Mouse (Mus musculus) layer of hippocampus, postnatal 10 days (tissue): ENCODE data around the gene Acd. TPM values are rescaled to one million over a fixed set of nuclear protein-coding genes. Genes with fewer than 3 reads are reported as not detected.
A peak's percentile ranks its signal among the peaks of the same experiment; 100 is the strongest.

Experiments
- DNase-seq, 2 experiments: peaks; one replicate each; pipeline ENCODE4 v3.0.0; 2021; ENCODE audit warnings: low spot score in 2 of 2
- total RNA-seq, 2 experiments: library from RNA; stranded (reverse); gene quantifications; 2 replicates each; pipeline ENCODE4 v1.2.3; 2021

The Acd gene
- total RNA-seq, 2 experiments from 2014 or later: 45.4 to 49.4 TPM

- DNase-seq: no peak
Observed at GRCm38 (mm10) chr8:105702731-105703415, 2.0 kb upstream of the Acd start.

- DNase-seq: no peak
Observed at GRCm38 (mm10) chr8:105702001-105702401, 1.1 kb upstream of the Acd start.

GRCm38 (mm10) chr8:105700566-105700965 lies 336 bp downstream of the Acd start:
- peak in 1 of 2 experiments; percentile 54 for DNase-seq

- DNase-seq: no peak
Observed at GRCm38 (mm10) chr8:105699488-105700215, 1.2 kb downstream of the Acd start.

- no peak for DNase-seq
Observed at GRCm38 (mm10) chr8:105698734-105699133, 2.2 kb downstream of the Acd start.

- DNase-seq: no peak
Observed at GRCm38 (mm10) chr8:105697196-105697780, 3.6 kb downstream of the Acd start.

- no peak for DNase-seq
Observed at GRCm38 (mm10) chr8:105695080-105695780, 5.7 kb downstream of the Acd start.

- peak; percentile 63 to 64 for DNase-seq
Observed at GRCm38 (mm10) chr8:105694051-105694799, 6.7 kb downstream of the Acd start.

- peak; percentile 82 to 85 for DNase-seq
Observed at GRCm38 (mm10) chr8:105693648-105694047, 7.3 kb downstream of the Acd start.

- DNase-seq: no peak
Observed at GRCm38 (mm10) chr8:105692449-105693182, 8.3 kb downstream of the Acd start.

GRCm38 (mm10) chr8:105690978-105691377 lies 9.9 kb downstream of the Acd start:
- DNase-seq: no peak

- no peak for DNase-seq
Observed at GRCm38 (mm10) chr8:105689983-105690360, 10.9 kb downstream of the Acd start.

- no peak for DNase-seq
Observed at GRCm38 (mm10) chr8:105689256-105689982, 11.5 kb downstream of the Acd start.

GRCm38 (mm10) chr8:105688242-105688752 lies 12.6 kb downstream of the Acd start:
- no peak for DNase-seq

- no peak for DNase-seq
Observed at GRCm38 (mm10) chr8:105687512-105687911, 13.4 kb downstream of the Acd start.

- no peak for DNase-seq
Observed at GRCm38 (mm10) chr8:105686551-105686950, 14.4 kb downstream of the Acd start.

GRCm38 (mm10) chr8:105685796-105686308 lies 15.1 kb downstream of the Acd start, which contains the start of gene Carmil2:
Gene Carmil2, plus strand, starts transcription at chr8:105686274.
- no peak for DNase-seq

GRCm38 (mm10) chr8:105685325-105685724 lies 15.6 kb downstream of the Acd start:
- no peak for DNase-seq

GRCm38 (mm10) chr8:105677891-105678290 lies 23.0 kb downstream of the Acd start:
- no peak for DNase-seq
